Mouse (Mus musculus): Measurements from ENCODE around the gene Arid3b. TPM values are rescaled to one million over a fixed set of nuclear protein-coding genes. Genes with fewer than 3 reads are reported as not detected.

Arid3b gene
- polyA plus RNA-seq, 1 experiment from 2014 or later, result 3.8 TPM

- Histone ChIP-seq H3K4me3 (no peak overlapping the region), H3K27ac (no peak overlapping the region), H3K36me3 (no peaks in the 10 kb centered on the region), H3K4me2 (no peak overlapping the region), H3K27me3 (no peaks in the 10 kb centered on the region), H3K9me3 (no peaks in the 10 kb centered on the region), H3K9ac (no peak overlapping the region), H3K4me1 (peaks cover 12% of the 10 kb centered on the region)
- 93% methylated on average over 1 of the region's 1 CpGs for WGBS
- no peak for ATAC-seq (ENCODE audit: insufficient number of reproducible peaks, low FRiP score, low TSS enrichment, low read depth)
These were observed 66.4 kb downstream of the Arid3b start for GRCm38 (mm10) chr9:57770214-57770613.

DNA sequence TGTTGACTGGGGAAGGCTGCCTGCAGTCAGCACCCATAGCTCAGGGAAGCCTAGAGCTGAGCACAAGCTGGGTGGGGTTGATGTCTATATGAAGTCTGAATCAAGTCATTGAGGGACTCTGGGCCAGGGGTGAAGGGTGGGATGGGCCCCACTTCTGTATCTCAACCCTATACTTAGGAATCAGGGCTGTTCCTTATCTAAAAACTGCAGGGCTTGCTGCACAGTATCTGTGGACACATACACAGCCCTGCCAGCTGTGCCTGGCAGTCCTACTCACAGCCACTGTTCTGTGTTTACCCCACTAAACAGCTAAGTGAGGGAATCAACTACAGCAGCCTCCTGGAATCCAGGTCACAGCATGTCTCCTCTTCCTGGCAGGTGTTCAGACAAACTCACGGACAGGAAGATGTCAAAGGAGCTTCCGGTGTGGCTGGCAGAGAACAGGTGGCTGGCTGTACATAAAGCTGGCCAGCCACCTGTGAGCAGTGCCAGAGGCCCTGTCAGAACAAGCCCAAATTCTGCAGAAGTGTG is 67.0 kb downstream of the Arid3b start:
- 37% methylated on average over 2 of the region's 2 CpGs for WGBS
- no peak overlapping the region for H3K9ac ChIP-seq

GRCm38 (mm10) chr9:57767231-57767630 is 69.4 kb downstream of the Arid3b start:
- H3K9me3 ChIP-seq, result no peaks in the 10 kb centered on the region
- H3K4me2 ChIP-seq, result no peak overlapping the region
- ATAC-seq (ENCODE audit: insufficient number of reproducible peaks, low FRiP score, low TSS enrichment, low read depth), result no peak
- no peaks in the 10 kb centered on the region for H3K36me3 ChIP-seq
- no peak overlapping the region for H3K4me3 ChIP-seq
- 94% methylated on average over 4 of the region's 4 CpGs for WGBS
- H3K27me3 ChIP-seq, result no peaks in the 10 kb centered on the region
- no peak overlapping the region for H3K9ac ChIP-seq
- H3K4me1 ChIP-seq, result peaks cover 32% of the 10 kb centered on the region
- H3K27ac ChIP-seq, result no peak overlapping the region

More for the DNA sequence above, 67.0 kb downstream of the Arid3b start:
- Histone ChIP-seq H3K4me2 (no peak overlapping the region), H3K36me3 (no peaks in the 10 kb centered on the region), H3K9me3 (no peaks in the 10 kb centered on the region), H3K27me3 (no peaks in the 10 kb centered on the region), H3K4me1 (peaks cover 12% of the 10 kb centered on the region), H3K27ac (no peak overlapping the region), H3K4me3 (no peak overlapping the region)
- ATAC-seq (ENCODE audit: insufficient number of reproducible peaks, low FRiP score, low TSS enrichment, low read depth), result no peak

GRCm38 (mm10) chr9:57766431-57766830 is 70.2 kb downstream of the Arid3b start:
- ATAC-seq (ENCODE audit: insufficient number of reproducible peaks, low FRiP score, low TSS enrichment, low read depth), result no peak
- no peak overlapping the region for H3K9ac ChIP-seq
- 45% methylated on average over 6 of the region's 6 CpGs for WGBS
- peak overlapping the region; percentile 82 for H3K4me3 ChIP-seq
- peak overlapping the region; percentile 93 for H3K4me2 ChIP-seq
- H3K4me1 ChIP-seq, result peaks cover 40% of the 10 kb centered on the region
- peak overlapping the region; percentile 97; the same call in 1 of the 2 replicates for H3K27ac ChIP-seq
- peaks cover 4% of the 10 kb centered on the region for H3K36me3 ChIP-seq
- H3K27me3 ChIP-seq, result no peaks in the 10 kb centered on the region
- no peaks in the 10 kb centered on the region for H3K9me3 ChIP-seq

DNA sequence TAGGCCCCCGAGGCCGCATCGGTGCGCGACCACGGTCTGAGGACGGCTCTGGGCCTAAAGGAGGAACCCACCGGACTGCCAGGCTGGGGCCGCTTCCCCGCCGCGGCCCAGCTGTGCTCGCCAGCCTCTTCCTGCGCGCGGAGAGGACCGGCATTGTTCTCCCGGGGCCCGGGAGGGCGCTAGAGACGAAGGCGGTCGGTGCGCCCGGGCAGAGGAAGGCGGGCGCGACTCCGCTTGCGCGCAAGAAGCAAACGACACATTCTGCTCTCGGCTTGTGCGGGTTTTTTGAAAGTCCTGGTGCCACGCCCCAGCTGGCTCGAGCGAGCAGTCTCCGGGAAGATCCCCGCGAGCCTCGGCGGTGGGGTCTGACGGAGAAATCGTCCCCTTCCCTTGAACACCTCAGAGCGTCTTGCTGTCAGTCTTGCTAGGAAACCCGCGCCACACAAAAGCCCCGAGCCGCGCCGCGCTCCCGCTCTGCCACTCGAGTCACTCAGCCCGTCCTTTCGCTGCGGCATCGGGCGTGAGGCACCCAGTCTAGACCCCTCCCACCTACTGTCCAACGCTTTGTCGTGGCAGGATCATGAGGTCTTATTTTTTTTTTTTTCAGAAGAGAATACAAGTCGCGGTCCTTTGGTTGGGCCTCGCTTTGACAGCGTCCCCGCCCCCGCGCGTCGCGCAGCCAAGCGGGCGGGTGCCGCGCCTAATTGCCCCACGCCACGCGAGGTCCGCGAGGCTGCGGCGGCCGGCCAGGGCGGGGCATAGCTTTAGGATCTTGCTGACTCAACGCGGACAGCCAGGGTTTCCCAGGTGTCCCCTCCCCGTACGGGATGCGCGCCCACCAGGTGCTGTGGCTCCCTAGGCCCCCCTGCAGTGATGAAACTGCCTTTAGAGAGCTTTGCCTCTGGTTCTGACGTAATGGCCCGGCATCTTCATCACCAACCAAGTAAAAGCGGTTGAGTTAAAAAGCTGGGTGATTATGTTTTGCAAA is 70.9 kb downstream of the Arid3b start, which contains the start of gene Clk3:
Clk3 (minus strand) TSS at position 497 of the 988 bp plus-strand sequence.
- H3K36me3 ChIP-seq, result peaks cover 12% of the 10 kb centered on the region
- H3K4me2 ChIP-seq, result peak within 1 kb of the TSS; percentile 93
- WGBS, result under 1% methylated on average over 92 of the region's 93 CpGs
- peaks cover 40% of the 10 kb centered on the region for H3K4me1 ChIP-seq
- peak within 1 kb of the TSS; percentile 97 for H3K27ac ChIP-seq
- no peaks in the 10 kb centered on the region for H3K27me3 ChIP-seq
- H3K9ac ChIP-seq, result peak within 1 kb of the TSS; percentile 82
- peak within 1 kb of the TSS; percentile 82 for H3K4me3 ChIP-seq
- H3K9me3 ChIP-seq, result no peaks in the 10 kb centered on the region
- ATAC-seq (ENCODE audit: insufficient number of reproducible peaks, low FRiP score, low TSS enrichment, low read depth), result peak; percentile 52; the same call in 1 of the 2 replicates

GRCm38 (mm10) chr9:57764974-57765363 is 71.6 kb downstream of the Arid3b start:
- Histone ChIP-seq H3K4me1 (peaks cover 40% of the 10 kb centered on the region), H3K36me3 (peaks cover 19% of the 10 kb centered on the region), H3K4me3 (peak overlapping the region; percentile 82), H3K4me2 (peak overlapping the region; percentile 93), H3K9ac (peak overlapping the region; percentile 82), H3K27me3 (no peaks in the 10 kb centered on the region), H3K9me3 (no peaks in the 10 kb centered on the region), H3K27ac (peak overlapping the region; percentile 97)
- under 1% methylated on average over 45 of the region's 45 CpGs for WGBS
- ATAC-seq (ENCODE audit: insufficient number of reproducible peaks, low FRiP score, low TSS enrichment, low read depth), result peak; percentile 86

- H3K9me3 ChIP-seq, result no peaks in the 10 kb centered on the region
- peak overlapping the region; percentile 97 for H3K27ac ChIP-seq
- no peaks in the 10 kb centered on the region for H3K27me3 ChIP-seq
- peaks cover 25% of the 10 kb centered on the region for H3K36me3 ChIP-seq
- peak overlapping the region; percentile 82 for H3K4me3 ChIP-seq
- peak; percentile 33 for ATAC-seq (ENCODE audit: insufficient number of reproducible peaks, low FRiP score, low TSS enrichment, low read depth)
- peaks cover 40% of the 10 kb centered on the region for H3K4me1 ChIP-seq
- peak overlapping the region; percentile 82 for H3K4me2 ChIP-seq
- peak overlapping the region; percentile 82 for H3K9ac ChIP-seq
- 0% methylated on average over 57 of the region's 57 CpGs for WGBS
These were observed 72.2 kb downstream of the Arid3b start for GRCm38 (mm10) chr9:57764147-57764973.

DNA sequence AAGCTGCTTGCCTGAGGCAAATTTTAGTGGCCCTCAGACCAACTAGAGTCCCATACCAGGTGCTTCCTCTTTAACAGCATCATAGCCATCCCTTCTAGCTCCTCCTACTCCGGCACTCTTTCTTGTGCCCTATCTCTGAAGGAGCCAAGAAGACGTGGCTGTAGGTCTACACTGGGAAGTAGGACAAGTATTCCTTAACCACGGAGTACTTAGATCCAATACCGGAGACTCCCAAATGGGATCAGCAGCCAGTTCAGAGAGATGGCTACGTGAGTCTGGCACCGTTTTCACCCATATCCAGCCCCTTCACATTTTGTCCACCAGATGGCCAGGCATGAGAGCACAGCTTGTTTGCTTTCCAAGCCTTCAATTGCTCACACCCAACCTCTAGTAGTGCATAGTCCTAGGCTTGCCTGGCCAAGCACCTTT is 74.0 kb downstream of the Arid3b start:
- peaks cover 43% of the 10 kb centered on the region for H3K4me1 ChIP-seq
- ATAC-seq (ENCODE audit: insufficient number of reproducible peaks, low FRiP score, low TSS enrichment, low read depth), result no peak
- H3K9ac ChIP-seq, result no peak overlapping the region
- no peaks in the 10 kb centered on the region for H3K27me3 ChIP-seq
- peak overlapping the region; percentile 39; the same call in 1 of the 2 replicates for H3K27ac ChIP-seq
- WGBS, result 54% methylated on average over 6 of the region's 6 CpGs
- H3K4me3 ChIP-seq, result no peak overlapping the region
- H3K4me2 ChIP-seq, result peak overlapping the region; percentile 82
- peaks cover 42% of the 10 kb centered on the region for H3K36me3 ChIP-seq
- H3K9me3 ChIP-seq, result no peaks in the 10 kb centered on the region

GRCm38 (mm10) chr9:57761563-57762551 is 74.7 kb downstream of the Arid3b start:
- H3K4me1 ChIP-seq, result peaks cover 42% of the 10 kb centered on the region
- H3K4me3 ChIP-seq, result no peak overlapping the region
- no peak for ATAC-seq (ENCODE audit: insufficient number of reproducible peaks, low FRiP score, low TSS enrichment, low read depth)
- H3K36me3 ChIP-seq, result peaks cover 50% of the 10 kb centered on the region
- peak overlapping the region; percentile 39; the same call in 1 of the 2 replicates for H3K27ac ChIP-seq
- no peaks in the 10 kb centered on the region for H3K9me3 ChIP-seq
- peak overlapping the region; percentile 82 for H3K4me2 ChIP-seq
- H3K9ac ChIP-seq, result no peak overlapping the region
- WGBS, result 88% methylated on average over 13 of the region's 13 CpGs
- no peaks in the 10 kb centered on the region for H3K27me3 ChIP-seq

GRCm38 (mm10) chr9:57760416-57761146 is 76.0 kb downstream of the Arid3b start:
- WGBS, result 95% methylated on average over 24 of the region's 24 CpGs
- no peak for ATAC-seq (ENCODE audit: insufficient number of reproducible peaks, low FRiP score, low TSS enrichment, low read depth)
- Histone ChIP-seq H3K4me1 (peaks cover 31% of the 10 kb centered on the region), H3K27ac (no peak overlapping the region), H3K4me3 (no peak overlapping the region), H3K27me3 (no peaks in the 10 kb centered on the region), H3K4me2 (no peak overlapping the region), H3K9ac (no peak overlapping the region), H3K36me3 (peaks cover 59% of the 10 kb centered on the region), H3K9me3 (no peaks in the 10 kb centered on the region)

All from limb, embryonic 15.5 days (tissue).